Mouse (Mus musculus): ENCODE results near the gene Ube4b. TPM values are rescaled to one million over a fixed set of nuclear protein-coding genes. Genes with fewer than 3 reads are reported as not detected.

The Ube4b gene
- polyA plus RNA-seq, 1 experiment from 2014 or later: 64.5 TPM

DNA sequence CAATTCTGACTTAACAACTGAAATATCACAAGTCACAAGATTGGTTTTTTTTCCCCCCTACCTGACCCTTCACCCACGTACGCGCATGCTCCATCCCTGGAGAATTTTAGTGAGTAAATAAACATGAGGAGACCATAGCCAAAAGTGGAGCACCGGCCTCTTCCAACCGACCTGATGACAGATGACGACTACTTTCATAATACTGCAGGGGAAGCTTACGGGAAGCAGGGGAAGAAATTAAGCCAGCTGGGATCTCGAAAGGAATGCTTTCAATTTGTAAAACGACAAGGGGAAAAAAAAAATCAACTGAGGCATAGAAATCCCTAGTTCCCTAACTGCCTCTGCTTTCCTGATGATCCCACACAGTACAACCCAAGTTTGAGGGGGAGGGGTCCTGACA lies 1.8 kb downstream of the Ube4b start:
- Histone ChIP-seq H3K4me2 (peak overlapping the region; percentile 76), H3K9ac (peak overlapping the region; percentile 86; the same call in 1 of the 2 replicates), H3K27ac (peak overlapping the region; percentile 42; the same call in 1 of the 2 replicates), H3K36me3 (replicated peaks) (no peaks in the 10 kb centered on the region), H3K9me3 (no peaks in the 10 kb centered on the region), H3K4me1 (peaks cover 31% of the 10 kb centered on the region), H3K4me3 (peak overlapping the region; percentile 87), H3K27me3 (replicated peaks) (no peaks in the 10 kb centered on the region)
- no peak for ATAC-seq (replicated peaks)
- WGBS: under 1% methylated on average over 9 of the region's 9 CpGs

DNA sequence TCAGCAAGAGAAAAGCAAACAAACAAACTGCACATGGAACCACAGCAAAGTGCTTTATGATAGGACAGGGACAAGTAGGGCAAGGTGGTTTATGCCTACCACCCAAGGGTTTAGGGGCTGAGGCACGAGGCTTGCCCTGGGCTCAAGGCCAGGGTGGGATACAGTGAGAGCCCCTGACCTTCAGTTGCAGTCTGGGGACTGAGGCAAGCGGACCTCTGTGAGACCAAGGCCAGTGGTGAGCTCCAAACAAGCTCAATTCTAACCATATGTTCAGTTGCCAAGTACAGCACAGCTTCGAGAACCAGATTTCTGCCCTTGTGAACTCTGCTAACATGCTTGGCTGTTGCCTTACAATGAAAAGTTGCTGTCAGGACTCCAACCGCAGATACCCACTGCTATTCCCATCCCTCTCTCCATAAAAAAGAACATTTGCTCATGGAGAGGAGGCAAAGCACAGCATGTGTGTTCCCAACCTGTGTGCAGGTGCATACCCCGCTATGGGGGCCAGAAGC lies 8.6 kb downstream of the Ube4b start:
- ATAC-seq (replicated peaks): no peak
- H3K4me1 ChIP-seq: peaks cover 46% of the 10 kb centered on the region
- H3K36me3 ChIP-seq (replicated peaks): no peaks in the 10 kb centered on the region
- H3K4me2 ChIP-seq: no peak overlapping the region
- no peak overlapping the region for H3K4me3 ChIP-seq
- H3K27me3 ChIP-seq (replicated peaks): no peaks in the 10 kb centered on the region
- no peaks in the 10 kb centered on the region for H3K9me3 ChIP-seq
- H3K9ac ChIP-seq: no peak overlapping the region
- WGBS: 84% methylated on average over 5 of the region's 5 CpGs
- H3K27ac ChIP-seq: no peak overlapping the region

DNA sequence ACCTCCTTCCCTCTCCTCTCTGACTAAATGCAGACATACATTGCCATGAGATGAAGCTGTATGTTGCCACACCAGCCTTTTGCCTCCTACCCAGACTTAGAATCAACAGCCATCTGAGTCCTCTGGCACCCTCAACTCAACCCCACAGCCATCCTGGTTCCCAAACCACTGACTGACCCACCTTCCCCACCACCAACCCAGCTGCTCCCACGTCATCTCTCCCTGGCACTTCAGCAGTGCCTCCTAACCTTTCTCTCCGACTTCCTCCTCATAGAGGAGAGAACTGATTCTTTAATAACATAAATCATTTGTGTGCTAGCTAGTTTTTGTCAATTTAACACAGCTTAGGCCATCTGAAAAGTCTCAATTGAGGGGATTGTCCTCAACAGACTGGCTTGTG lies 9.6 kb downstream of the Ube4b start:
- Histone ChIP-seq H3K9ac (no peak overlapping the region), H3K27me3 (replicated peaks) (no peaks in the 10 kb centered on the region), H3K4me1 (peaks cover 38% of the 10 kb centered on the region), H3K9me3 (no peaks in the 10 kb centered on the region), H3K27ac (no peak overlapping the region), H3K4me2 (no peak overlapping the region), H3K36me3 (replicated peaks) (no peaks in the 10 kb centered on the region), H3K4me3 (no peak overlapping the region)
- no peak for ATAC-seq (replicated peaks)
- WGBS: 85% methylated on average over 2 of the region's 2 CpGs

DNA sequence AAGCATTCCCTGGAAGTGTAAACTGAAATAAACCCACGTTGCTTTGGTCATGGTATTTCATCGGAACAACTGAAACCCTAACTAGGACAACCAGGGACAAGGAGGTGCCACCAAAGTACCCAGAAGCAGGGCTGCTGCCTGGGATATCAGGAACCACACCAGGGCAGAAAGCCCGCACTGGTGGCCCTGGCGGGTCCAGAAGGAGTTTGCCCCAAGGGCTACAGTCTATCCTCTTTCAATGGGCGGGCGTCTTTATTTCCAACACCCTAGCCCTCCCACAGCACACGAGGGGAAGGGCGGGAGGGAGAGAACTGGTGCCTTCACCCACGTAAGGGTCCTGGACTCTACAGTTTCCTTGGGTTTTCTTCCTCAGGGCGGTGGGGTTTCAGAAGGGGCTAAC lies 10.1 kb downstream of the Ube4b start:
- H3K4me3 ChIP-seq: no peak overlapping the region
- H3K9ac ChIP-seq: no peak overlapping the region
- no peaks in the 10 kb centered on the region for H3K36me3 ChIP-seq (replicated peaks)
- H3K4me2 ChIP-seq: no peak overlapping the region
- ATAC-seq (replicated peaks): no peak
- H3K27me3 ChIP-seq (replicated peaks): no peaks in the 10 kb centered on the region
- H3K9me3 ChIP-seq: no peaks in the 10 kb centered on the region
- H3K4me1 ChIP-seq: peaks cover 32% of the 10 kb centered on the region
- WGBS: 80% methylated on average over 10 of the region's 10 CpGs
- no peak overlapping the region for H3K27ac ChIP-seq

DNA sequence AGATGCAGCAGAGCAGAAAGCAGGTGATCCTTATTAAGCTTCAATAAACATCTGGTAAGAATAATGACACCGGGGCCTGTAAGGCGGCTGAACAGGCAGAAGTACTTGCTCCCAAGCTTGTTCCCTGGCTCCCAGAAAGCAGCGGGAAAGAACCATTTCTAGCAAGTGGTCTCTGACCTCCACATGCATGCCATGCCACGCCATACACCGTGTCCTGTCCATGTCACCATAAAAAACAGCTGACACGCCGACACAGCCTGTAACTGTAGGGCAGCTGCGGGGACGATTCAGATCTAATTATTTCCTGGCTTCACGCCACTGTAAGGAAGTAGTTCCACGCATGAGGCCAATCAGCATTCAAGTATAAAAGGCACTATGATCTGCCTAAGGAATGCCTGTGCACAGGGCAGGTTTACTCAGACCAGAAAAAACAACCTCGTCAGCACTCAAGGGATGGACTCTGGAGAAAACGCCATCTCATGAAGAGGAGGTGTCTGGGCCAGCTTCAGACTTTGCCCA lies 10.8 kb downstream of the Ube4b start:
- Histone ChIP-seq H3K4me2 (no peak overlapping the region), H3K4me3 (no peak overlapping the region), H3K27ac (no peak overlapping the region), H3K9ac (no peak overlapping the region), H3K4me1 (peaks cover 32% of the 10 kb centered on the region), H3K36me3 (replicated peaks) (no peaks in the 10 kb centered on the region), H3K9me3 (no peaks in the 10 kb centered on the region), H3K27me3 (replicated peaks) (no peaks in the 10 kb centered on the region)
- WGBS: 61% methylated on average over 13 of the region's 13 CpGs
- ATAC-seq (replicated peaks): no peak

DNA sequence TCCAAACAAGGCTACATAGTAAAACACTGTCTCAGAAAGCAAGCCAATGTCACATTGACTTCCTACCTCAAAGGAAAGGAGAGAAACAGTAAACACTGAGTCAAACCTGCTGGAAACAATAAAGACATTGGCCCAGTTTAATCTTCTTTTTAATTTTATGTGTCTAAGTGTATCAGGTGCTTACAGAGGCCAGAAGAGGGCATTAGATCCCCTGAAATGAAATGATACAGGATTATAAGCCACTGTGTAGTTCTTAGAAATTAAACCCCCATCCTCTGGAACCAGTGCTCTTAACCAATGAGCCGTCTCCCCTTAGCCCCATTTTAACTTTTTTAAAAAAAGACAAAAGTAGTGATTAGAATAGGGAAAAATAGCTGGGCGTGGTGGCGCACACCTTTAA lies 12.3 kb downstream of the Ube4b start:
- no peaks in the 10 kb centered on the region for H3K9me3 ChIP-seq
- H3K4me3 ChIP-seq: no peak overlapping the region
- H3K4me1 ChIP-seq: peaks cover 28% of the 10 kb centered on the region
- H3K27ac ChIP-seq: no peak overlapping the region
- ATAC-seq (replicated peaks): no peak
- no peaks in the 10 kb centered on the region for H3K36me3 ChIP-seq (replicated peaks)
- no peak overlapping the region for H3K9ac ChIP-seq
- H3K4me2 ChIP-seq: no peak overlapping the region
- 90% methylated on average over 3 of the region's 3 CpGs for WGBS
- no peaks in the 10 kb centered on the region for H3K27me3 ChIP-seq (replicated peaks)

DNA sequence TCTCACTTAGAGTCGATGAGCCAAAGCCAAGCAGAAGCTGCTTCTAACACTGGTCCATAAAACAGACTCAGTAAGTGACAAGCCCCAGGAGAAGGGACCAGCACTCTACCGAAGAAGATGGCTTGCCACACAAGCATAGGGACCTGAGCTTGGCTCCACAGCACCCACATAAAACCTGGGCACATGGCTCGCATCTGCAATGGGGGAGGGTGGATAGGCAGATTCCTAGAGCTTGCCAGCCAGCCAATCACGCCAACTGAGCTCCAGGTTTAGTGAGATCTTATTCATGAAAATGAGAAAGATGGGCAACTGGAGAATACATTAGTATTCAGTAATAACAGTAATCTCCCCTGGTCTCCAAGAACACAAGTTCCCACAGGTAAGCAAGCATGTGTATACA lies 16.8 kb downstream of the Ube4b start:
- 87% methylated on average over 4 of the region's 4 CpGs for WGBS

DNA sequence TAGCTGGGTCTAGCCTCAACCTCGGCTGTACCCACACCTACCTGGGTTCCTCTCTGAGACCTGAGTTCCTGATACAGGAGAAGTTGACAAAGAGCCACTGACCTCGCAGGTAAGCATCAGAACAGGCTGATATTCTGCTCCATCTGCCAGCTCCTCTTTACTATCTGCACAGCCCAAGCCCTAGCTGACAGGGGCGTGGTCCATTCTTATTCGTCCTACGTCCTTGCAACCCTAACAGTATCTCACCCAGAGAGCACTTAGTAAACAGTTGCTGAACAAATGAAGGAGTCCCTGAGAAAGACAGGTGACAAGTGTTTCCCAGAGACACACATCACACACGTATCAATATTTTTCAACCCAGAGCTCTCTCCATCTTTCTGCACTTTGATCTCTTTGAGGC lies 18.2 kb downstream of the Ube4b start:
- ATAC-seq (replicated peaks): no peak
- peaks cover 8% of the 10 kb centered on the region for H3K4me1 ChIP-seq
- H3K36me3 ChIP-seq (replicated peaks): no peaks in the 10 kb centered on the region
- H3K4me2 ChIP-seq: no peak overlapping the region
- WGBS: 90% methylated on average over 6 of the region's 6 CpGs
- H3K27ac ChIP-seq: no peak overlapping the region
- no peak overlapping the region for H3K4me3 ChIP-seq
- H3K9me3 ChIP-seq: no peaks in the 10 kb centered on the region
- no peak overlapping the region for H3K9ac ChIP-seq
- no peaks in the 10 kb centered on the region for H3K27me3 ChIP-seq (replicated peaks)

More for the DNA sequence above, 16.8 kb downstream of the Ube4b start:
- Histone ChIP-seq H3K9me3 (no peaks in the 10 kb centered on the region), H3K27me3 (replicated peaks) (no peaks in the 10 kb centered on the region), H3K4me2 (no peak overlapping the region), H3K36me3 (replicated peaks) (no peaks in the 10 kb centered on the region), H3K4me1 (peaks cover 5% of the 10 kb centered on the region), H3K9ac (no peak overlapping the region), H3K4me3 (no peak overlapping the region), H3K27ac (no peak overlapping the region)
- no peak for ATAC-seq (replicated peaks)

DNA sequence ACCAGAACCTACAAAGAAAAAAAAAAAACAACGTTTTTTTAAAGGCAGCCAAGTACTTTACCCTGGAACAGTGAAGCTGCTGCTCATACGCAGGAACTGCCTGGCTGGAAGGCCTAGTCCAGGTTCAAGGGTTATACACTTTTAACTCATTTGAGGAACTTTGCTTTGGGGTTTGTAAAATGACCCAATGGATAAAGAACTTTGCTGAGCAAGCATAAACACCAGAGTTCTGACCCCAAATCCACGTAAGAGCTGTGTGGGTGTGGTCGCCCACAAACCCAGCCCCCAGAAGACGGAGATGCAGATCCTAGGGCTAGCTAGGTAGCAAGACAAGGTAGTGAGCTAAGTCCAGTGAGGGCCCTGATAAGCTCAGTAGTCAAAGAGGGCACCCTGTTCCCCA lies 19.1 kb downstream of the Ube4b start:
- WGBS: 93% methylated on average over 5 of the region's 5 CpGs
- H3K4me3 ChIP-seq: no peak overlapping the region
- H3K4me1 ChIP-seq: peaks cover 10% of the 10 kb centered on the region
- H3K36me3 ChIP-seq (replicated peaks): no peaks in the 10 kb centered on the region
- H3K9me3 ChIP-seq: no peaks in the 10 kb centered on the region
- no peak overlapping the region for H3K9ac ChIP-seq
- no peak overlapping the region for H3K4me2 ChIP-seq
- H3K27me3 ChIP-seq (replicated peaks): no peaks in the 10 kb centered on the region
- ATAC-seq (replicated peaks): no peak
- no peak overlapping the region for H3K27ac ChIP-seq

DNA sequence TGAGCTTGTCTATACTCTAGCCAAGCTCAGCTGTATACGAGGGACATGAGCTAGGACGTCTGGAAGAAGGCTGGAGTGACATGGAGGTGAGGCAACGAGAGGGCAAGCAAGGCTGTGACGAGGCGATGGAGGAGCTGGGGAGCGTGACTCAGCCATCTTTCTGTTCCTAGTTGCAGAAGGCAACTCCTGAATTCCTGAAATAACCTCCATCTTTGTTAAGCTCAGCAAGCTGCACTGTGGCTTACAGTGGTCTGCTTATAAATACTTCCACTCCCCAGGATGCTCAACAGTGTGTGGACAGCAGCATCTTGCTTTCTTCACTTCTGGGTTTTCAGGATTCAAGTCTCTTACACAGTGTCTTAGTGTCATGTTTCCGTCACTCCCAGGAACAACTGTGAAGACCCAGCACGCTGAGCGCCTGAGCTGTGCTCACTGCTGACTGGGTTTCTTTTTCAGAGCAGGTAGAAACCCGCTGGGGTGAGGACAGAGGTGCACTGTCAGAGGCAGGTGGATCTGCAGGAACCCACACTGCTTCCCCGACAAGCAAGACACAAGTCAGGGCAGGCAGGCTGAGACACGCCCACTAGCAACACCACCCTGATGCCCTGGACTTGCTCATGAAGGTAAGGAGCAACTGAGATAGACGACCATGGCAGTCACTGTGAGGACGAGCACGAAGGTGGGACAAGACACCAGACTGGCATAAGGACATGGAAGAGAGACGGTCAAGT lies 20.7 kb downstream of the Ube4b start:
- H3K36me3 ChIP-seq (replicated peaks): no peaks in the 10 kb centered on the region
- peaks cover 15% of the 10 kb centered on the region for H3K4me1 ChIP-seq
- WGBS: 85% methylated on average over 16 of the region's 16 CpGs
- H3K9ac ChIP-seq: no peak overlapping the region
- no peaks in the 10 kb centered on the region for H3K9me3 ChIP-seq
- H3K4me3 ChIP-seq: no peak overlapping the region
- no peak for ATAC-seq (replicated peaks)
- H3K27ac ChIP-seq: no peak overlapping the region
- H3K4me2 ChIP-seq: no peak overlapping the region
- no peaks in the 10 kb centered on the region for H3K27me3 ChIP-seq (replicated peaks)

DNA sequence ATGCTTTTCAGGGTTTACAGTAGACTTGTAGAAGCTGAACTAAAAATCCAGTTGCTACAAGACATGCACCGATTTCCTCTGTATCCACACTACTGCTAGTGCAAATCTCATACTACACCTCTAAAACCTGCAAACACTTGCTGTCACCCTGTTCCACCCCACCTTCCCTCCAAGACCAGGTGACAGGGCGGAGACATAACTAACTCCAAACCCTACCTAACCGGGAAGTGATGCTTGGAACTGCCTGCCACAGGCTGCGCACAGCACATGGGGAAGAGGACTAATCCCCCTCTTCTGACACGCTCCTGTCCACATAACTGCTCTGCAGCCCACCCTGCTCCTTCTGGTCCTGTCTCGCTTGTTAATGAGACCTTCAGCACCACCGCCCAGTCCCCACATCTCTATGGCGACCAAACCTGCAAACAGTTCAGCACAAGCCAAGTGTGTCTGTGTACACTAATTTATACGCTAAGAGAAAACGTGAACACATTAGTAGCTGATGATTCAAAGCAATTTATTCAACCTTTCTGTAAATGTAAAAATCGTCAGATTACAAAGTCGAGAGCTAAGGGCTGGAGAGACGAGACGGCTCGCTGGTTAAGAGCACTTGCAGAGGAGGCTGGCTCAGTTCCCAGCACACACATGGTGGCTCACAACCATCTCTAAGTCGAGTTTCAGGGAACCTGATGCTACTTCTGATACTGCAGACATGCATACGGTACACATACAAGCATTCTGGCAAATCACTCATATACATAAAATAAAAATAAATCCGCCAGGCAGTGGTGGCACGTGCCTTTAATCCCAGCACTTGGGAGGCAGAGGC lies 21.7 kb downstream of the Ube4b start:
- H3K27ac ChIP-seq: no peak overlapping the region
- ATAC-seq (replicated peaks): no peak
- H3K4me2 ChIP-seq: no peak overlapping the region
- no peak overlapping the region for H3K9ac ChIP-seq
- H3K4me1 ChIP-seq: peaks cover 16% of the 10 kb centered on the region
- WGBS: 60% methylated on average over 19 of the region's 19 CpGs
- no peaks in the 10 kb centered on the region for H3K27me3 ChIP-seq (replicated peaks)
- no peak overlapping the region for H3K4me3 ChIP-seq
- H3K9me3 ChIP-seq: no peaks in the 10 kb centered on the region
- no peaks in the 10 kb centered on the region for H3K36me3 ChIP-seq (replicated peaks)

DNA sequence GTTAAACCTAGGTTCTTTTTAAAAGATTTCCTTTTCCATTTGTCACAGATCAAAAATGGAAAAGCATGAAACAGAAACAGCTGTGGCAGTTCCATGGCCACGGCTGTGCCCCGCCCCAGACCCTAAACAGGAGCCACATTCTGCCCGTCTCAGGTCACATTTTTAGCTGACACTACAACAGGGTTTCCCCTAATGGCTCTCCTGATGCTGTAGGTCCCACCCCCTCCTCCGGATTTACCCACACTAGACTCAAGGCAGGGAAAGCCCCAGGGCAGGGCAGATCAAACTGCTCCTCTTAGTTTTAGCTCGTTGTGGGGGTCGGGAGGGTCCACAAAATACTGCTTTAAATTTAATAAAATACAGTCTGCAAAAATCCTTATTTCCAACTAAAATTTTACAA lies 23.5 kb downstream of the Ube4b start:
- peaks cover 16% of the 10 kb centered on the region for H3K4me1 ChIP-seq
- H3K4me3 ChIP-seq: no peak overlapping the region
- no peaks in the 10 kb centered on the region for H3K27me3 ChIP-seq (replicated peaks)
- H3K27ac ChIP-seq: no peak overlapping the region
- no peak for ATAC-seq (replicated peaks)
- 65% methylated on average over 6 of the region's 6 CpGs for WGBS
- H3K36me3 ChIP-seq (replicated peaks): no peaks in the 10 kb centered on the region
- no peaks in the 10 kb centered on the region for H3K9me3 ChIP-seq
- H3K4me2 ChIP-seq: no peak overlapping the region
- H3K9ac ChIP-seq: no peak overlapping the region
